Mouse (Mus musculus): ENCODE results near the gene Arl2. TPM values are rescaled to one million over a fixed set of nuclear protein-coding genes. Genes with fewer than 3 reads are reported as not detected.

Gene Arl2
- polyA plus RNA-seq, 1 experiment from 2014 or later, result 101 TPM

GRCm38 (mm10) chr19:6118677-6119185 is 22.6 kb downstream of the Arl2 start:
- Histone ChIP-seq H3K4me1 (replicated peaks; ENCODE audit: control insufficient read depth, insufficient read depth, low read length) (peaks cover 12% of the 10 kb centered on the region; the same call in 1 of the 2 replicates), H3K9me3 (ENCODE audit: control insufficient read depth, low read length) (no peaks in the 10 kb centered on the region), H3K4me2 (ENCODE audit: low read length) (peak overlapping the region; percentile 76), H3K36me3 (ENCODE audit: control insufficient read depth, insufficient read depth, low read length) (peaks cover 31% of the 10 kb centered on the region), H3K27ac (ENCODE audit: low read depth) (peak overlapping the region; percentile 95), H3K4me3 (ENCODE audit: low read depth, low read length) (peak overlapping the region; percentile 89), H3K9ac (ENCODE audit: low read length) (peak overlapping the region; percentile 83), H3K27me3 (replicated peaks; ENCODE audit: control insufficient read depth, insufficient read depth, low read length) (no peaks in the 10 kb centered on the region)
- no peak for DNase-seq (ENCODE audit: low spot score)
- WGBS, result under 1% methylated on average over 8 of the region's 8 CpGs
- ATAC-seq (replicated peaks; ENCODE audit: low FRiP score, low TSS enrichment, low read depth), result peak; percentile 44

GRCm38 (mm10) chr19:6117986-6118676 is 23.2 kb downstream of the Arl2 start, which contains the start of gene Sac3d1:
Sac3d1 (minus strand) TSS chr19:6118650.
- WGBS, result under 1% methylated on average over 70 of the region's 77 CpGs
- Histone ChIP-seq H3K27ac (ENCODE audit: low read depth) (peak within 1 kb of the TSS; percentile 95), H3K4me1 (replicated peaks; ENCODE audit: control insufficient read depth, insufficient read depth, low read length) (peaks cover 12% of the 10 kb centered on the region; the same call in 1 of the 2 replicates), H3K36me3 (ENCODE audit: control insufficient read depth, insufficient read depth, low read length) (peaks cover 34% of the 10 kb centered on the region), H3K9me3 (ENCODE audit: control insufficient read depth, low read length) (no peaks in the 10 kb centered on the region), H3K4me2 (ENCODE audit: low read length) (peak within 1 kb of the TSS; percentile 76), H3K9ac (ENCODE audit: low read length) (peak within 1 kb of the TSS; percentile 83), H3K4me3 (ENCODE audit: low read depth, low read length) (peak within 1 kb of the TSS; percentile 89), H3K27me3 (replicated peaks; ENCODE audit: control insufficient read depth, insufficient read depth, low read length) (no peaks in the 10 kb centered on the region)
- DNase-seq (ENCODE audit: low spot score) (peak; percentile 90), ATAC-seq (replicated peaks; ENCODE audit: low FRiP score, low TSS enrichment, low read depth) (peak; percentile 85)

GRCm38 (mm10) chr19:6117346-6117985 is 23.9 kb downstream of the Arl2 start:
- peak overlapping the region; percentile 76 for H3K4me2 ChIP-seq (ENCODE audit: low read length)
- no peaks in the 10 kb centered on the region for H3K27me3 ChIP-seq (replicated peaks; ENCODE audit: control insufficient read depth, insufficient read depth, low read length)
- H3K9ac ChIP-seq (ENCODE audit: low read length), result peak overlapping the region; percentile 83
- WGBS, result 3% methylated on average over 32 of the region's 32 CpGs
- peaks cover 12% of the 10 kb centered on the region; the same call in 1 of the 2 replicates for H3K4me1 ChIP-seq (replicated peaks; ENCODE audit: control insufficient read depth, insufficient read depth, low read length)
- H3K9me3 ChIP-seq (ENCODE audit: control insufficient read depth, low read length), result no peaks in the 10 kb centered on the region
- peak overlapping the region; percentile 89 for H3K4me3 ChIP-seq (ENCODE audit: low read depth, low read length)
- H3K27ac ChIP-seq (ENCODE audit: low read depth), result peak overlapping the region; percentile 95
- ATAC-seq (replicated peaks; ENCODE audit: low FRiP score, low TSS enrichment, low read depth), result no peak; the same call in 1 of the 2 replicates
- peaks cover 36% of the 10 kb centered on the region for H3K36me3 ChIP-seq (ENCODE audit: control insufficient read depth, insufficient read depth, low read length)
- no peak for DNase-seq (ENCODE audit: low spot score)

GRCm38 (mm10) chr19:6116113-6116850 is 25.1 kb downstream of the Arl2 start:
- Histone ChIP-seq H3K4me2 (ENCODE audit: low read length) (peak overlapping the region; percentile 76), H3K4me1 (replicated peaks; ENCODE audit: control insufficient read depth, insufficient read depth, low read length) (peaks cover 12% of the 10 kb centered on the region; the same call in 1 of the 2 replicates), H3K27ac (ENCODE audit: low read depth) (no peak overlapping the region), H3K36me3 (ENCODE audit: control insufficient read depth, insufficient read depth, low read length) (peaks cover 37% of the 10 kb centered on the region), H3K9me3 (ENCODE audit: control insufficient read depth, low read length) (no peaks in the 10 kb centered on the region), H3K27me3 (replicated peaks; ENCODE audit: control insufficient read depth, insufficient read depth, low read length) (no peaks in the 10 kb centered on the region), H3K9ac (ENCODE audit: low read length) (no peak overlapping the region), H3K4me3 (ENCODE audit: low read depth, low read length) (no peak overlapping the region)
- ATAC-seq (replicated peaks; ENCODE audit: low FRiP score, low TSS enrichment, low read depth), result no peak
- no peak for DNase-seq (ENCODE audit: low spot score)
- 88% methylated on average over 15 of the region's 15 CpGs for WGBS

- H3K27me3 ChIP-seq (replicated peaks; ENCODE audit: control insufficient read depth, insufficient read depth, low read length), result no peaks in the 10 kb centered on the region
- H3K27ac ChIP-seq (ENCODE audit: low read depth), result no peak overlapping the region
- H3K4me3 ChIP-seq (ENCODE audit: low read depth, low read length), result no peak overlapping the region
- ATAC-seq (replicated peaks; ENCODE audit: low FRiP score, low TSS enrichment, low read depth), result no peak
- peaks cover 34% of the 10 kb centered on the region for H3K36me3 ChIP-seq (ENCODE audit: control insufficient read depth, insufficient read depth, low read length)
- 0 out of 2 replicates have a peak overlapping the region, but pooled peaks have one; percentile 10 for H3K9ac ChIP-seq (ENCODE audit: low read length)
- H3K9me3 ChIP-seq (ENCODE audit: control insufficient read depth, low read length), result no peaks in the 10 kb centered on the region
- 53% methylated on average over 6 of the region's 6 CpGs for WGBS
- no peak overlapping the region for H3K4me2 ChIP-seq (ENCODE audit: low read length)
- no peak for DNase-seq (ENCODE audit: low spot score)
- peaks cover 8% of the 10 kb centered on the region; the same call in 1 of the 2 replicates for H3K4me1 ChIP-seq (replicated peaks; ENCODE audit: control insufficient read depth, insufficient read depth, low read length)
Observed at GRCm38 (mm10) chr19:6113116-6113515, 28.2 kb downstream of the Arl2 start.

- 81% methylated on average over 7 of the region's 7 CpGs for WGBS
- no peaks in the 10 kb centered on the region for H3K27me3 ChIP-seq (replicated peaks; ENCODE audit: control insufficient read depth, insufficient read depth, low read length)
- no peaks in the 10 kb centered on the region for H3K9me3 ChIP-seq (ENCODE audit: control insufficient read depth, low read length)
- no peak for DNase-seq (ENCODE audit: low spot score)
- no peak within 1 kb of the TSS for H3K4me3 ChIP-seq (ENCODE audit: low read depth, low read length)
- H3K4me2 ChIP-seq (ENCODE audit: low read length), result no peak within 1 kb of the TSS
- no peak within 1 kb of the TSS for H3K27ac ChIP-seq (ENCODE audit: low read depth)
- no peak within 1 kb of the TSS for H3K9ac ChIP-seq (ENCODE audit: low read length)
- no peaks in the 10 kb centered on the region for H3K4me1 ChIP-seq (replicated peaks; ENCODE audit: control insufficient read depth, insufficient read depth, low read length)
- ATAC-seq (replicated peaks; ENCODE audit: low FRiP score, low TSS enrichment, low read depth), result no peak
- H3K36me3 ChIP-seq (ENCODE audit: control insufficient read depth, insufficient read depth, low read length), result no peaks in the 10 kb centered on the region
Observed at GRCm38 (mm10) chr19:6105586-6105985, 35.8 kb downstream of the Arl2 start, which contains the start of gene Naaladl1. Naaladl1 (plus strand) TSS chr19:6105782.

GRCm38 (mm10) chr19:6104476-6104875 is 36.9 kb downstream of the Arl2 start:
- Histone ChIP-seq H3K36me3 (ENCODE audit: control insufficient read depth, insufficient read depth, low read length) (no peaks in the 10 kb centered on the region), H3K4me2 (ENCODE audit: low read length) (no peak overlapping the region), H3K4me3 (ENCODE audit: low read depth, low read length) (no peak overlapping the region), H3K9me3 (ENCODE audit: control insufficient read depth, low read length) (no peaks in the 10 kb centered on the region), H3K27ac (ENCODE audit: low read depth) (no peak overlapping the region), H3K27me3 (replicated peaks; ENCODE audit: control insufficient read depth, insufficient read depth, low read length) (no peaks in the 10 kb centered on the region), H3K4me1 (replicated peaks; ENCODE audit: control insufficient read depth, insufficient read depth, low read length) (no peaks in the 10 kb centered on the region), H3K9ac (ENCODE audit: low read length) (no peak overlapping the region)
- DNase-seq (ENCODE audit: low spot score) (no peak), ATAC-seq (replicated peaks; ENCODE audit: low FRiP score, low TSS enrichment, low read depth) (peak; percentile 48)
- 72% methylated on average over 4 of the region's 4 CpGs for WGBS

- no peaks in the 10 kb centered on the region for H3K27me3 ChIP-seq (replicated peaks; ENCODE audit: control insufficient read depth, insufficient read depth, low read length)
- DNase-seq (ENCODE audit: low spot score), result no peak
- ATAC-seq (replicated peaks; ENCODE audit: low FRiP score, low TSS enrichment, low read depth), result no peak
- H3K4me1 ChIP-seq (replicated peaks; ENCODE audit: control insufficient read depth, insufficient read depth, low read length), result no peaks in the 10 kb centered on the region
- 73% methylated on average over 6 of the region's 6 CpGs for WGBS
- no peak overlapping the region for H3K4me2 ChIP-seq (ENCODE audit: low read length)
- peaks cover 4% of the 10 kb centered on the region; the same call in 1 of the 2 replicates for H3K36me3 ChIP-seq (ENCODE audit: control insufficient read depth, insufficient read depth, low read length)
- no peak overlapping the region for H3K9ac ChIP-seq (ENCODE audit: low read length)
- H3K4me3 ChIP-seq (ENCODE audit: low read depth, low read length), result no peak overlapping the region
- H3K9me3 ChIP-seq (ENCODE audit: control insufficient read depth, low read length), result no peaks in the 10 kb centered on the region
- H3K27ac ChIP-seq (ENCODE audit: low read depth), result no peak overlapping the region
Observed at GRCm38 (mm10) chr19:6102169-6102853, 39.0 kb downstream of the Arl2 start.

All from intestine, embryonic 14.5 days (tissue).